Mouse (Mus musculus): ENCODE data around the gene Pcsk6. TPM values are rescaled to one million over a fixed set of nuclear protein-coding genes. Genes with fewer than 3 reads are reported as not detected.

The Pcsk6 gene
- polyA plus RNA-seq, 1 experiment: 52.0 TPM

- H3K4me3 ChIP-seq (replicated peaks; ENCODE audit: insufficient read depth, low read depth, low read length): no peak overlapping the region
- 0 out of 2 replicates have a peak, but pooled peaks have one; percentile 1 for TF ChIP-seq CTCF (IDR thresholded peaks at IDR 0.05; ENCODE audit: borderline replicate concordance, insufficient read depth, low read depth, low read length)
- no peak for TF ChIP-seq POLR2A (IDR thresholded peaks at IDR 0.05; ENCODE audit: borderline replicate concordance, insufficient read depth, low read length)
- DNase-seq: no peak
- H3K4me1 ChIP-seq (ENCODE audit: control insufficient read depth, insufficient read depth, low read length): no peaks in the 10 kb centered on the region
- no peak overlapping the region for H3K27ac ChIP-seq (ENCODE audit: insufficient read depth, low read length)
- H3K27me3 ChIP-seq (ENCODE audit: control insufficient read depth, insufficient read depth, low read length): no peaks in the 10 kb centered on the region; the same call in 1 of the 2 replicates
- 91% methylated on average over 6 of the region's 6 CpGs for WGBS
Observed at GRCm38 (mm10) chr7:65885819-65886218, 24.3 kb downstream of the Pcsk6 start.

GRCm38 (mm10) chr7:65891831-65892230 is 30.3 kb downstream of the Pcsk6 start:
- no peaks in the 10 kb centered on the region for H3K27me3 ChIP-seq (ENCODE audit: control insufficient read depth, insufficient read depth, low read length)
- no peak overlapping the region for H3K4me3 ChIP-seq (replicated peaks; ENCODE audit: insufficient read depth, low read depth, low read length)
- 55% methylated on average over 7 of the region's 7 CpGs for WGBS
- peaks cover 9% of the 10 kb centered on the region for H3K4me1 ChIP-seq (ENCODE audit: control insufficient read depth, insufficient read depth, low read length)
- no peak for DNase-seq
- H3K27ac ChIP-seq (ENCODE audit: insufficient read depth, low read length): no peak overlapping the region
- TF ChIP-seq CTCF (IDR thresholded peaks at IDR 0.05; ENCODE audit: borderline replicate concordance, insufficient read depth, low read depth, low read length): no peak
- TF ChIP-seq POLR2A (IDR thresholded peaks at IDR 0.05; ENCODE audit: borderline replicate concordance, insufficient read depth, low read length): no peak

GRCm38 (mm10) chr7:65892264-65892828 is 30.8 kb downstream of the Pcsk6 start:
- DNase-seq: peak in 1 of 2 experiments; percentile 50
- no peak overlapping the region for H3K27ac ChIP-seq (ENCODE audit: insufficient read depth, low read length)
- peaks cover 9% of the 10 kb centered on the region for H3K4me1 ChIP-seq (ENCODE audit: control insufficient read depth, insufficient read depth, low read length)
- WGBS: 28% methylated on average over 9 of the region's 9 CpGs
- H3K4me3 ChIP-seq (replicated peaks; ENCODE audit: insufficient read depth, low read depth, low read length): no peak overlapping the region
- TF ChIP-seq POLR2A (IDR thresholded peaks at IDR 0.05; ENCODE audit: borderline replicate concordance, insufficient read depth, low read length) (no peak), CTCF (IDR thresholded peaks at IDR 0.05; ENCODE audit: borderline replicate concordance, insufficient read depth, low read depth, low read length) (no peak)
- H3K27me3 ChIP-seq (ENCODE audit: control insufficient read depth, insufficient read depth, low read length): no peaks in the 10 kb centered on the region

GRCm38 (mm10) chr7:65893546-65893945 is 32.0 kb downstream of the Pcsk6 start:
- WGBS: 86% methylated on average over 10 of the region's 10 CpGs
- no peaks in the 10 kb centered on the region for H3K27me3 ChIP-seq (ENCODE audit: control insufficient read depth, insufficient read depth, low read length)
- peaks cover 9% of the 10 kb centered on the region for H3K4me1 ChIP-seq (ENCODE audit: control insufficient read depth, insufficient read depth, low read length)
- H3K4me3 ChIP-seq (replicated peaks; ENCODE audit: insufficient read depth, low read depth, low read length): no peak overlapping the region
- no peak for TF ChIP-seq POLR2A (IDR thresholded peaks at IDR 0.05; ENCODE audit: borderline replicate concordance, insufficient read depth, low read length)
- TF ChIP-seq CTCF (IDR thresholded peaks at IDR 0.05; ENCODE audit: borderline replicate concordance, insufficient read depth, low read depth, low read length): no peak
- no peak for DNase-seq
- H3K27ac ChIP-seq (ENCODE audit: insufficient read depth, low read length): no peak overlapping the region

- 90% methylated on average over 5 of the region's 5 CpGs for WGBS
- Histone ChIP-seq H3K27me3 (ENCODE audit: control insufficient read depth, insufficient read depth, low read length) (no peaks in the 10 kb centered on the region), H3K4me3 (replicated peaks; ENCODE audit: insufficient read depth, low read depth, low read length) (no peak overlapping the region), H3K4me1 (ENCODE audit: control insufficient read depth, insufficient read depth, low read length) (peaks cover 9% of the 10 kb centered on the region), H3K27ac (ENCODE audit: insufficient read depth, low read length) (no peak overlapping the region)
- TF ChIP-seq POLR2A (IDR thresholded peaks at IDR 0.05; ENCODE audit: borderline replicate concordance, insufficient read depth, low read length) (no peak), CTCF (IDR thresholded peaks at IDR 0.05; ENCODE audit: borderline replicate concordance, insufficient read depth, low read depth, low read length) (no peak)
- no peak for DNase-seq
Observed at GRCm38 (mm10) chr7:65895262-65895661, 33.7 kb downstream of the Pcsk6 start.

GRCm38 (mm10) chr7:65901231-65901630 is 39.7 kb downstream of the Pcsk6 start:
- DNase-seq: no peak
- TF ChIP-seq CTCF (IDR thresholded peaks at IDR 0.05; ENCODE audit: borderline replicate concordance, insufficient read depth, low read depth, low read length): no peak
- TF ChIP-seq POLR2A (IDR thresholded peaks at IDR 0.05; ENCODE audit: borderline replicate concordance, insufficient read depth, low read length): no peak
- H3K27ac ChIP-seq (ENCODE audit: insufficient read depth, low read length): no peak overlapping the region
- peaks cover 7% of the 10 kb centered on the region for H3K4me1 ChIP-seq (ENCODE audit: control insufficient read depth, insufficient read depth, low read length)
- 85% methylated on average over 11 of the region's 11 CpGs for WGBS
- H3K4me3 ChIP-seq (replicated peaks; ENCODE audit: insufficient read depth, low read depth, low read length): no peak overlapping the region
- H3K27me3 ChIP-seq (ENCODE audit: control insufficient read depth, insufficient read depth, low read length): no peaks in the 10 kb centered on the region

GRCm38 (mm10) chr7:65902471-65903180 is 41.1 kb downstream of the Pcsk6 start:
- peak; percentile 51 for DNase-seq
- Histone ChIP-seq H3K4me3 (replicated peaks; ENCODE audit: insufficient read depth, low read depth, low read length) (no peak overlapping the region), H3K4me1 (ENCODE audit: control insufficient read depth, insufficient read depth, low read length) (peaks cover 7% of the 10 kb centered on the region), H3K27me3 (ENCODE audit: control insufficient read depth, insufficient read depth, low read length) (no peaks in the 10 kb centered on the region), H3K27ac (ENCODE audit: insufficient read depth, low read length) (peak overlapping the region; percentile 41)
- 17% methylated on average over 13 of the region's 13 CpGs for WGBS
- no peak for TF ChIP-seq CTCF (IDR thresholded peaks at IDR 0.05; ENCODE audit: borderline replicate concordance, insufficient read depth, low read depth, low read length)
- TF ChIP-seq POLR2A (IDR thresholded peaks at IDR 0.05; ENCODE audit: borderline replicate concordance, insufficient read depth, low read length): no peak

- Histone ChIP-seq H3K27ac (ENCODE audit: insufficient read depth, low read length) (no peak overlapping the region), H3K4me1 (ENCODE audit: control insufficient read depth, insufficient read depth, low read length) (peaks cover 7% of the 10 kb centered on the region), H3K27me3 (ENCODE audit: control insufficient read depth, insufficient read depth, low read length) (no peaks in the 10 kb centered on the region), H3K4me3 (replicated peaks; ENCODE audit: insufficient read depth, low read depth, low read length) (no peak overlapping the region)
- no peak for TF ChIP-seq CTCF (IDR thresholded peaks at IDR 0.05; ENCODE audit: borderline replicate concordance, insufficient read depth, low read depth, low read length)
- no peak for TF ChIP-seq POLR2A (IDR thresholded peaks at IDR 0.05; ENCODE audit: borderline replicate concordance, insufficient read depth, low read length)
- WGBS: 88% methylated on average over 6 of the region's 6 CpGs
- DNase-seq: no peak
Observed at GRCm38 (mm10) chr7:65903456-65903855, 41.9 kb downstream of the Pcsk6 start.

Data from cerebellum, adult 2 months (tissue).